Mouse (Mus musculus): ENCODE measurements around the gene Cops7a. TPM values are rescaled to one million over a fixed set of nuclear protein-coding genes. Genes with fewer than 3 reads are reported as not detected.

Gene Cops7a
- polyA plus RNA-seq, 1 experiment from 2014 or later, result 155 TPM

DNA sequence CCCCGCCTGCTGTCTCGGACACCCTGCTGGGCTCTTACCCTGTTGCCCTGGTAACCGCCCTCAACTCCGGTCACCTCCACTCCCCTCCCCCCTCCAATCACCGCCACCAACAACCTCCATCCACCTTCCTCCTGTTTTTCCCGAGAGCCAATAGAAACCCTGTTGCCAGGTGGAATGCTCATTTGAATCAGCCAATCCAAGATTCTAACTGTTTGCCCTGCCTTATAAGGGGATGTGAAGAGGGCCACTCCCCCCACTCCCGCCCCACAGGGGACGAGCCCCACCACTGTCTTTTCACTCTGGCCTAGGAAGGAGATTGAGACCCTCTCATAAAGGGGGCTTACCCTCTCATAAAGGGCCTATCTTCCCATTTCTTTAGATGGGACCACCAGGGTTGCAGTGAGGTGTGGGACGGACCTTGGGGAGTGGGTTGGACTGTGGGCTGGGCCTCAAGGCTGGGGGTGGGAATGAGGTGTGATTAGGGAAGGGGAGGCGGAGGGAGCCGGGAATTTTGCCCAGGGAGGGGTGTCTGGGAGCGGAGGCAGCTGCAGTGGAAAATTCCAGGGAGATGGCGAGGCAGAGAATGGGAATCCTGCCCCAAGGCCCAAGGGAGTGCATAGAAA lies 45.5 kb downstream of the Cops7a start, which contains the start of gene Ptms:
Gene Ptms (minus strand): TSS at position 409 of the 623 bp plus-strand sequence.
- Histone ChIP-seq H3K4me1 (replicated peaks; ENCODE audit: control insufficient read depth, insufficient read depth, low read length) (peaks cover 46% of the 10 kb centered on the region), H3K27me3 (replicated peaks; ENCODE audit: control insufficient read depth, insufficient read depth, low read length) (no peaks in the 10 kb centered on the region), H3K9ac (ENCODE audit: low read length) (peak within 1 kb of the TSS; percentile 32; the same call in 1 of the 2 replicates)

DNA sequence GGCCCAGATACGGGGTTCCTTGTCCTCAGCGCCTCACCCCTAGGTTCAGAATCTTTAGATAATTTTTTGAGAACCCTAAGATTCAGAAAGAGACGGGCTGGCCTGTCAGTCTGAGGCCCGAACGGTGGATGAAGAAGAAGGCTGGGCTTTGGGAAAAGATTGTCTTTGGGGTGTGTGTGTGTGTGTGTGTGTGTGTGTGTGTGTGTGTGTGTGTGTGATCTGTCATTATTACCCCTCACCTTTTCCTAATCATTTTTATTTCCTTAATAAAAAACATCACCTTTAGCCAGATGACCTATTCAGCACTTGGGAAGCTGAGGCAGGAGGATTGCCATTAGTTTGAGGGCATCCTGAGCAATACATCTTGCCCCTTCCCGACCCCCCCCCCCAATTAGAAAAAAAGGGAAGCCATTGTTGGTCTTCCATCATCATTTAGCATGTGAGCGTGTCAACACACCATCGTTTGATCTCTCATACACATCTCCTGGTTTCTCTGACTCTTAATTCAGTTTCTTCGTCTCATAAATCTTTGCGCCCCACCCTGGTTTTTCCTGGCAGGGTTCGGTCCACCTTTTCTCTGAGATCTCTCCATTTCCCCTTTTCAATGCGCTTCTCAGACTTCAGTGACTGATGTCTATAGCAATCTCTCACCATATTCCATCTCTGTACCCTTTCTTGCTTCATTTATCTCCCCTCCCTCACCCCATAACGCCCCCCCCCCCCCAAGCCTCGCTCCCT lies 46.3 kb downstream of the Cops7a start:
- H3K27me3 ChIP-seq (replicated peaks; ENCODE audit: control insufficient read depth, insufficient read depth, low read length), result no peaks in the 10 kb centered on the region
- H3K9ac ChIP-seq (ENCODE audit: low read length), result no peak overlapping the region; the same call in 1 of the 2 replicates
- H3K4me1 ChIP-seq (replicated peaks; ENCODE audit: control insufficient read depth, insufficient read depth, low read length), result peaks cover 54% of the 10 kb centered on the region
- 16% methylated on average over 14 of the region's 14 CpGs for WGBS
- H3K9me3 ChIP-seq (ENCODE audit: control insufficient read depth, low read length), result no peaks in the 10 kb centered on the region
- H3K4me2 ChIP-seq (ENCODE audit: low read length), result peak overlapping the region; percentile 82
- no peak for ATAC-seq (replicated peaks; ENCODE audit: low FRiP score, low TSS enrichment, low read depth)
- peak overlapping the region; percentile 76 for H3K4me3 ChIP-seq (ENCODE audit: low read depth, low read length)
- no peak for DNase-seq (ENCODE audit: low spot score)
- H3K36me3 ChIP-seq (ENCODE audit: control insufficient read depth, insufficient read depth, low read length), result peaks cover 10% of the 10 kb centered on the region
- H3K27ac ChIP-seq (ENCODE audit: low read depth), result peak overlapping the region; percentile 99

More for the DNA sequence above, 45.5 kb downstream of the Cops7a start, which contains the start of gene Ptms:
- H3K36me3 ChIP-seq (ENCODE audit: control insufficient read depth, insufficient read depth, low read length), result peaks cover 3% of the 10 kb centered on the region
- peak within 1 kb of the TSS; percentile 25 for H3K4me3 ChIP-seq (ENCODE audit: low read depth, low read length)
- DNase-seq (ENCODE audit: low spot score), result peak; percentile 88
- peak; percentile 82 for ATAC-seq (replicated peaks; ENCODE audit: low FRiP score, low TSS enrichment, low read depth)
- peak within 1 kb of the TSS; percentile 82 for H3K4me2 ChIP-seq (ENCODE audit: low read length)
- H3K9me3 ChIP-seq (ENCODE audit: control insufficient read depth, low read length), result no peaks in the 10 kb centered on the region
- WGBS, result 0% methylated on average over 13 of the region's 13 CpGs
- H3K27ac ChIP-seq (ENCODE audit: low read depth), result peak within 1 kb of the TSS; percentile 99

DNA sequence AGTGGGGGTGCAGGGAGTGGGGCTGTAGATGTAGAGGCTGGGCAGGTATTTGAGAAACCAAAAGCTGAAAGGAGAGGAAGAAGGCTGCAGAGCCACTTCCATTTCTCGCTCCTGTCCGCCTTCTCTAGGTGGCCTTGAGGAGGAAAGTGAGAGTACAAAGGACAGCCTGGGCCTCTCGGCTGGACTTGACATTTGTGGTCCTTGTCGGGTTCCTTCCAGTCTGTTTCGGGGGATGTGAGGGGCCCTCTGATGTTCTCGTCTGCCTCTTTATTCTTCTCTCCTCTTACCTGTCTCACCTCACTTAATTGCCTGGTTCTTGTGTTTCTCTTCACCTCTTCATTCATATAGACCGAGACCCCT lies 47.0 kb downstream of the Cops7a start:
- Histone ChIP-seq H3K9me3 (ENCODE audit: control insufficient read depth, low read length) (no peaks in the 10 kb centered on the region), H3K27me3 (replicated peaks; ENCODE audit: control insufficient read depth, insufficient read depth, low read length) (no peaks in the 10 kb centered on the region), H3K4me3 (ENCODE audit: low read depth, low read length) (peak overlapping the region; percentile 76), H3K4me1 (replicated peaks; ENCODE audit: control insufficient read depth, insufficient read depth, low read length) (peaks cover 56% of the 10 kb centered on the region), H3K4me2 (ENCODE audit: low read length) (peak overlapping the region; percentile 82), H3K36me3 (ENCODE audit: control insufficient read depth, insufficient read depth, low read length) (peaks cover 18% of the 10 kb centered on the region), H3K27ac (ENCODE audit: low read depth) (peak overlapping the region; percentile 99), H3K9ac (ENCODE audit: low read length) (peak overlapping the region; percentile 99)
- WGBS, result 8% methylated on average over 7 of the region's 7 CpGs
- DNase-seq (ENCODE audit: low spot score) (no peak), ATAC-seq (replicated peaks; ENCODE audit: low FRiP score, low TSS enrichment, low read depth) (no peak)

DNA sequence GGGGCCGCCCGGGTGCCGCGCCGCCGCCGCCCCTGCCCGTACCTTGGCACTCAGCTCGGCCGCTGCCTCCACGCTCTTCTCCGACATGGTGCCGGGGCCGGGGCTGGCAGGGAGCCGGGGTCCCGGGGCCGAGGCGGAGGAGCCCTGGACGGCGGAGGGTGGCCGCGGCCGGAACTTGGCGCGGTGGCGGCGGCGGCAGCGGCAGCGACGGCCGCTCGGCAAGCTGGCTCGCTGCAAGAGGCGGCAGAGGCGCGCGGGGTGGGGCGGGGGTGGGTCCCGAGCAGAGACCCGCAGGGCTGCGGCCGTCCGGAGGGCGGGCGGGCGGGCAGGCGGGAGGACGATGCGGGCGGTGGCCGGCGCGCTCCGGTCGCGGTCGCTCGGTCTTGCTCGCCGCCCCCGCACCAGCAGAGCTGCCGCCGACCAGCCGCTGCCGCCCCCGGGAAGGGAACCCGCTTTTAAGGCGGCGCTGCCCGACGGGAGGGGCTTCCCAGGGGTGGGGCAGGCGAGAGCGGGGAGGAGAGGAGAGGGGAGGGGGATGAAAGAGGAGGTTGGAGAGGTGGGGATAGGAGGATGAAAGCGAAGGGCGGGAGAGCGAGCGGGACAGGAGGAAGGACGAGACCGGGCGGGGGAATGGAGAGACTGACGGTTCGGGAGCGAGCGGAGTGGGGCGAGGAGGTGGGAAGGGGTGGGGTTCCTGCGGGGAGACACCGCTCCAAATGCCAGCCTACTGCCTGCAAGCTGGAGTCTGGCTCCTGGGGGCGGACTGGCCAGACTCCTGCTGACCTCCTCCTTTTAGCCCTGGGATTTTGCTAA lies 47.6 kb downstream of the Cops7a start:
- H3K4me2 ChIP-seq (ENCODE audit: low read length), result peak overlapping the region; percentile 82
- peak overlapping the region; percentile 99 for H3K9ac ChIP-seq (ENCODE audit: low read length)
- H3K9me3 ChIP-seq (ENCODE audit: control insufficient read depth, low read length), result no peaks in the 10 kb centered on the region
- peak; percentile 88 for DNase-seq (ENCODE audit: low spot score)
- no peaks in the 10 kb centered on the region for H3K27me3 ChIP-seq (replicated peaks; ENCODE audit: control insufficient read depth, insufficient read depth, low read length)
- H3K4me3 ChIP-seq (ENCODE audit: low read depth, low read length), result peak overlapping the region; percentile 76
- H3K27ac ChIP-seq (ENCODE audit: low read depth), result peak overlapping the region; percentile 99
- H3K4me1 ChIP-seq (replicated peaks; ENCODE audit: control insufficient read depth, insufficient read depth, low read length), result peaks cover 56% of the 10 kb centered on the region
- peak; percentile 47 for ATAC-seq (replicated peaks; ENCODE audit: low FRiP score, low TSS enrichment, low read depth)
- peaks cover 24% of the 10 kb centered on the region for H3K36me3 ChIP-seq (ENCODE audit: control insufficient read depth, insufficient read depth, low read length)
- WGBS, result under 1% methylated on average over 70 of the region's 89 CpGs

DNA sequence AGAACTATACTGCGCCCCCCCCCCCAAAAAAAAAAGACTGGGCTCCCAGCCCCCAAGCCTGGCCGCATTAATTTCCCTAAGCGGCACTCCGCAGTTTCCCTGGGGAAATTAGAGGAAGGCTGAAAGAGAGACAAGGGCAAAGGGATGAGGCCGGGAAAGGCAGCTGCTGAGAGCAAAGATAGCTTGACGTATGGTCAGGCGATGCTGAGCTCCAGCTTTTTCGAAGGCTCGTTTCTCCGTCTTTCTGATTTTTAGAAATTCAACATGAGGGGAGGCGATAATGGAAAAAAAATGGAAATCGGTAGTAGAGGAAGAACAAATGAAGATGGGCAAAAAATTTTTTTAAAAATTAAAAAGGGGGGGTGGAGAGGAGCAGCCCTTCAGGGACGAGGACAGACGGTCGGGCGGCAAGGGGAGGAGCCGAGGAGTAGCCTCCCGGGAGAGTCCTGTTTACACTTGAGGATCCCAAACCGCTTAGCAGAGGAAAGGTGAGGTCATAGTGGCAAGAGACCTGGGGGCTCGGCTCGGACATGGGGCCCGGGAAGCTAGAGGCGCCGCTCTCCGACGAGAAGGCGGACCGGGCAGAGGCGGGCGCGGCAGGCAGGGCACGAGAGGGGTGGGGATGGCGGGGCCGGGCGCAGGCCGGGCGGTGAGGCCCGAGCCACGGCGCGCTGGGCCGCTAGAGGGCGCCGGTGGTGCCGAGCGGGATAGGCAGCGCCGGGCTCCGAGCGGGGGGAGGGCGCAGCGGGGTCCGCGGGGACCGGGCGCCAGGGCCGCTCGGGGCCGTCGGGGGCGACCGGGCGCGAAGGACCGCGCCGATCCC lies 48.4 kb downstream of the Cops7a start:
- Histone ChIP-seq H3K9ac (ENCODE audit: low read length) (peak overlapping the region; percentile 99), H3K27ac (ENCODE audit: low read depth) (peak overlapping the region; percentile 99), H3K9me3 (ENCODE audit: control insufficient read depth, low read length) (no peaks in the 10 kb centered on the region), H3K4me2 (ENCODE audit: low read length) (peak overlapping the region; percentile 82), H3K4me3 (ENCODE audit: low read depth, low read length) (peak overlapping the region; percentile 76), H3K27me3 (replicated peaks; ENCODE audit: control insufficient read depth, insufficient read depth, low read length) (no peaks in the 10 kb centered on the region), H3K4me1 (replicated peaks; ENCODE audit: control insufficient read depth, insufficient read depth, low read length) (peaks cover 55% of the 10 kb centered on the region), H3K36me3 (ENCODE audit: control insufficient read depth, insufficient read depth, low read length) (peaks cover 27% of the 10 kb centered on the region)
- peak; percentile 92 for DNase-seq (ENCODE audit: low spot score)
- ATAC-seq (replicated peaks; ENCODE audit: low FRiP score, low TSS enrichment, low read depth), result peak; percentile 69
- under 1% methylated on average over 57 of the region's 67 CpGs for WGBS

DNA sequence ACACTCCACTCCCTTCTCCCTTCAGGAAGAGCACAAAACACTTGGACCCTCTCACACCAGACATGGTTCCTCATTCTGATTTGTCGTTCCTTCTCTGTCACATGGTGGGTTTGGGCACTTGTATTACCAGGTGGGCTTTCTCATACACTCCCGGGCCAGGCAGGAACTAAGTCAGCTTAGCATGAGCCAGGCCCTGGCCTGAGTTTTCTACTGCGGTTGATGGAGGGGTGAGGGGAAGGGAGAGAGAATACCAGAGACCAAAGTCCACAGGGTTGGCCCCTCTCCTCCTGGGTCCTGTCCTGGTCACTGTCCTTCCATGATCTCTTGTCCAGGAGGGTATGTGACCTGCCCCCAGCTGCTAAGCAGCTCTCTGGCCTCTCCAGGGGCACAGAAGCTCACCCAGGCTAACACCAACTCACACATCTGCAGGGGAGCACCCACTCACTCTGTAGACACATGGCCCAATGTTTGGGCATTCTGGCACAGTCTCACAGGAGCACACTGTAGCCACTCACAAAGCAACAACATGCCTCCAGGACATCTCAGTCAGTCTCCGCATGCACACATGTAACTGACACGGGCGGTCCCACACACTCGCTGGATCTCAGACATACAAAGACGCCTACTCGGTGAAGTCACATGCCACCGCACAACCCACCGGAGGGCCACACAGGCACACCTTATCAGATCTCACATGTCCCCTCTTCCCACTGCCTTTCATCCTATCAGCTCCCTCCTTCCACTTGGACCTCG lies 49.2 kb downstream of the Cops7a start:
- ATAC-seq (replicated peaks; ENCODE audit: low FRiP score, low TSS enrichment, low read depth) (no peak), DNase-seq (ENCODE audit: low spot score) (no peak)
- H3K9me3 ChIP-seq (ENCODE audit: control insufficient read depth, low read length), result no peaks in the 10 kb centered on the region
- H3K4me3 ChIP-seq (ENCODE audit: low read depth, low read length), result peak overlapping the region; percentile 76
- WGBS, result 3% methylated on average over 12 of the region's 12 CpGs
- H3K9ac ChIP-seq (ENCODE audit: low read length), result peak overlapping the region; percentile 99
- peaks cover 48% of the 10 kb centered on the region for H3K4me1 ChIP-seq (replicated peaks; ENCODE audit: control insufficient read depth, insufficient read depth, low read length)
- H3K27ac ChIP-seq (ENCODE audit: low read depth), result peak overlapping the region; percentile 99; the same call in 1 of the 2 replicates
- peaks cover 27% of the 10 kb centered on the region for H3K36me3 ChIP-seq (ENCODE audit: control insufficient read depth, insufficient read depth, low read length)
- H3K27me3 ChIP-seq (replicated peaks; ENCODE audit: control insufficient read depth, insufficient read depth, low read length), result no peaks in the 10 kb centered on the region
- H3K4me2 ChIP-seq (ENCODE audit: low read length), result peak overlapping the region; percentile 82

DNA sequence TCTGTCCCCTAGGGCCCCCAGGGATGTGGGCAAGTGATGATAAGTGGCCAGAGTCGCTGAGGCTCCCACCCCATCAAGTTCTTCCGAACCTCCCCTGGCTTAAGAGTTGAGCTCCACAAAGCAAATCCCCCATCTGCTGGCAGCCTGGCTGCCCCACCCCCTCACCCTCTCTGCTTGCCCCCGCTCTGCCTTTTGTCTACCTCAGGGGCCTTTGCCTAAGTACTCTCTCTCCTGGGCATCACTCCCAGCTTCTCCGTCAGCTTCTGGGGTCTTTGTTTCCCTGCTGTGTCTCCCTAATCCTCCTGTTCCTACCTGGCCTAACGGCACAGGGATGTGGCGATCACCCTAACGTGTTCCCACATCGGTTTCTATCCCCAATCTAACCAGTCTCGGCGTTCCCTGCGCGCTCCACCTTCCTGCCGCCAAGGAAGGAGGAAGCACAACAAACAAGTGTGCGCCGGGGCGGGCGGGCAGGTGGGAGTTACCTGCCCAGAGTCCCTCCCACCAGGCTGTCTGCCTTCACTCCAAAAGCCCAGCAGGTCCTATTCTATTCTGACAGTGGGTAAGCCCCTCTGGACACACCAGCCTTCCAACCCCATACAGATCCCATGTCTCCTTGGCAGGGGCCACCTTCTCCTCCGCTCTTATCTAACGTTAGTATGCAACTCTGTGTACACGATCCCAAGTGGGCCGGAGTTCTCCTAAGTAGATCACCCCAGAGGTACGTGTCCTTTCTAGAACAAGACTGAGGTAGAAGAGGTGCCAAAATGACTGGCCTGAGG lies 50.0 kb downstream of the Cops7a start:
- Histone ChIP-seq H3K4me1 (replicated peaks; ENCODE audit: control insufficient read depth, insufficient read depth, low read length) (peaks cover 40% of the 10 kb centered on the region), H3K9ac (ENCODE audit: low read length) (peak overlapping the region; percentile 99), H3K9me3 (ENCODE audit: control insufficient read depth, low read length) (no peaks in the 10 kb centered on the region), H3K27me3 (replicated peaks; ENCODE audit: control insufficient read depth, insufficient read depth, low read length) (0 out of 2 replicates have a peak, but pooled peaks cover 1% of the 10 kb centered on the region), H3K4me2 (ENCODE audit: low read length) (peak overlapping the region; percentile 82), H3K27ac (ENCODE audit: low read depth) (0 out of 2 replicates have a peak overlapping the region, but pooled peaks have one; percentile 18), H3K4me3 (ENCODE audit: low read depth, low read length) (peak overlapping the region; percentile 76), H3K36me3 (ENCODE audit: control insufficient read depth, insufficient read depth, low read length) (peaks cover 27% of the 10 kb centered on the region)
- no peak for ATAC-seq (replicated peaks; ENCODE audit: low FRiP score, low TSS enrichment, low read depth)
- 21% methylated on average over 22 of the region's 22 CpGs for whole genome bisulfite sequencing
- DNase-seq (ENCODE audit: low spot score), result no peak

All from intestine, embryonic 14.5 days (tissue).